Mouse (Mus musculus) G1E (cell line): ENCODE data around the gene Tnfaip1. TPM values are rescaled to one million over a fixed set of nuclear protein-coding genes. Genes with fewer than 3 reads are reported as not detected.
A peak's percentile ranks its signal among the peaks of the same experiment; 100 is the strongest.

Source experiments
- ATAC-seq: 2 replicates; pipeline ENCODE4 v1.8.0; 2016; ENCODE audit warnings: mild to moderate bottlenecking; ENCODE audit not compliant: insufficient number of reproducible peaks, poor library complexity, low FRiP score, severe bottlenecking; ENCODE audit errors: extremely low read depth
- DNase-seq: peaks from one replicate; pipeline ENCODE4 v3.0.0; 2012; ENCODE audit warnings: low spot score
- H3K27me3 ChIP-seq: 2 replicates; pipeline ENCODE4 v1.6.1; 2012; ENCODE audit warnings: mild to moderate bottlenecking, low read length, inconsistent platforms; ENCODE audit not compliant: insufficient read depth
- H3K36me3 ChIP-seq: replicated peaks from 2 replicates; pipeline ENCODE3; 2012; ENCODE audit warnings: mild to moderate bottlenecking, inconsistent platforms
- H3K4me1 ChIP-seq: 2 replicates; pipeline ENCODE4 v1.6.1; 2012; ENCODE audit warnings: low read depth, low read length, inconsistent platforms, mixed read lengths; ENCODE audit not compliant: insufficient read depth
- H3K4me3 ChIP-seq: 2 replicates; pipeline ENCODE4 v1.5.1; 2012; ENCODE audit warnings: low read depth, mild to moderate bottlenecking, inconsistent platforms, low read length, moderate library complexity, mixed read lengths
- H3K9me3 ChIP-seq: replicated peaks from 2 replicates; pipeline ENCODE4 v1.6.1; 2012; ENCODE audit warnings: inconsistent platforms
- CTCF ChIP-seq: IDR thresholded peaks from 2 replicates; pipeline ENCODE4 v1.5.1; 2012; ENCODE audit warnings: low read depth, low read length, inconsistent platforms, mixed read lengths
- GATA1 ChIP-seq: IDR thresholded peaks from 2 replicates; pipeline ENCODE4 v1.6.1; 2012; ENCODE audit warnings: borderline replicate concordance, low read length, inconsistent platforms, mixed read lengths
- GATA2 ChIP-seq: IDR thresholded peaks from 2 replicates; pipeline ENCODE4 v1.6.1; 2012; ENCODE audit warnings: low read depth, low read length, inconsistent platforms, borderline replicate concordance
- POLR2AphosphoS5 ChIP-seq: IDR thresholded peaks from 2 replicates; pipeline ENCODE4 v1.6.1; 2012; ENCODE audit warnings: low read depth, low read length, inconsistent platforms; ENCODE audit not compliant: insufficient replicate concordance
- TAL1 ChIP-seq: conservative IDR thresholded peaks from 2 replicates; pipeline ENCODE4 v1.6.1; 2012; ENCODE audit warnings: low read depth, low read length, inconsistent platforms, mixed read lengths
- polyA plus RNA-seq: library from polyadenylated mRNA; stranded (reverse); fragments of >175 nt; gene quantifications from 2 replicates; pipeline ENCODE4 v1.2.3, GENCODE M21; 2012
- total RNA-seq, 2 experiments: library from RNA; stranded (forward) in 1 of 2; stranded (reverse) in 1 of 2; fragments of 200-1000 nt in 1 of 2; fragments of >200 nt in 1 of 2; fragmentation: Nextera tagmentation in 1 of 2; gene quantifications; 2 replicates each; pipeline ENCODE4 v1.2.3; 2014 to 2017

The Tnfaip1 gene
- total and polyA plus RNA-seq, 3 experiments, result 3.8 to 11.7 (median 5.1) TPM

DNA sequence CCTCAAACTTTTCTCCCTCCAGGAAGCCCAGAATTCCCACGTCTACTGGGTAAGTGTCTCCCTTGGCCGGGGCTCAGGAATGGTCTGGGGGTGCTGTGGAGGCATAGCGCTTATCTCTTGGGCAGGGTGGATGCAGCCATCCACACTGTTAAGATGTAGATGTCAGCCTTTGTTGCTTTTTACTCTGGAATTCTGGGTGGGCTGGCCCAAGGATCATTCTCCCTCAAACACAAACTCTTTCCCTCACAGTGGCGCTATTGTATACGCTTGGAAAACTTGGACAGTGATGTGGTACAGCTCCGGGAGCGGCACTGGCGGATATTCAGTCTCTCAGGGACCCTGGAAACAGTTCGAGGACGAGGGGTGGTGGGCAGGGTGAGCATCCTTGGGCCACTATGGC lies 17.2 kb downstream of the Tnfaip1 start:
- no peak for DNase-seq
- no peak for ATAC-seq
- Histone ChIP-seq H3K9me3 (no peaks in the 10 kb centered on the region), H3K36me3 (peaks cover 95% of the 10 kb centered on the region), H3K4me1 (peaks cover 21% of the 10 kb centered on the region), H3K27me3 (no peaks in the 10 kb centered on the region), H3K4me3 (no peak overlapping the region)
- no peak for TF ChIP-seq GATA2
- no peak for TF ChIP-seq POLR2AphosphoS5
- no peak for TF ChIP-seq CTCF
- no peak for TF ChIP-seq TAL1
- no peak for TF ChIP-seq GATA1

DNA sequence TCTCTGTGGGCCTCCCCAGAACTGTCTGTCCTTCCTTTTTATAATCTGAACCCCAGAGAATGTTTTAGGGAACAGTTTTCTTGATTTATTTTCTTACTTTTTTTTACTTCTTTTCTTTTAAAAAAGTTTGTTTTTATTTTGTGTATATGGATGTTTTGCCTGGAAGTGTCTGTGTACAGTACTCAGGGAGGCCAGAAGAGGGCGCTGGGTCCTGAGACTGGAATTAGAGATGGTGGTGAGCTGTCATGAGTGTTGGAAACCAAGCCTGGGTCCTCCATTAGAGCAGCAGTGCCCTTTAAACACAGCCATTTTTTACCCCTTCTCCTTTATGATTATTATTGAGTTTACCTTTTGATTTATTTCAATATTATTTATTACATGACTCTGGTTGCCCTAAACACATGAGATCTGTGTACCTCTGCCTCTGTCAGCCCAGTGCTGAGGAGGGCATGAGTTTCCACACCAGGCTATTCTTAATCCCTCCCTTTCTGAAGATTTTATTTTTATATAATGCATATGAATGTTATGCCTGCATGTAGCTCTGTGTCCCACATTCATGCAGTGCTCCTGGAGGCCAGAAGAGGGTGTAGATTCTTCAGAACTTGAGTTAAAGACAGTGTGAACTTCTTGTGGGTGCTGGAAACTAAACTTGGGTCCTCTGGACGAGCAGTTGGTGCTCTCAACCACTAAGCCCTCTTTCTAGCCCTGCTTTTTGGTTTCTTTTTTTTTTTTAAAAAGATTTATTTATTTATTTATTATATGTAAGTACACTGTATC lies 20.4 kb downstream of the Tnfaip1 start:
- Histone ChIP-seq H3K9me3 (no peaks in the 10 kb centered on the region), H3K27me3 (no peaks in the 10 kb centered on the region), H3K4me1 (peaks cover 37% of the 10 kb centered on the region), H3K36me3 (peaks cover 70% of the 10 kb centered on the region), H3K4me3 (no peak overlapping the region)
- no peak for ATAC-seq
- TF ChIP-seq CTCF (no peak), GATA1 (no peak), GATA2 (no peak), TAL1 (no peak), POLR2AphosphoS5 (no peak)
- DNase-seq, result no peak

DNA sequence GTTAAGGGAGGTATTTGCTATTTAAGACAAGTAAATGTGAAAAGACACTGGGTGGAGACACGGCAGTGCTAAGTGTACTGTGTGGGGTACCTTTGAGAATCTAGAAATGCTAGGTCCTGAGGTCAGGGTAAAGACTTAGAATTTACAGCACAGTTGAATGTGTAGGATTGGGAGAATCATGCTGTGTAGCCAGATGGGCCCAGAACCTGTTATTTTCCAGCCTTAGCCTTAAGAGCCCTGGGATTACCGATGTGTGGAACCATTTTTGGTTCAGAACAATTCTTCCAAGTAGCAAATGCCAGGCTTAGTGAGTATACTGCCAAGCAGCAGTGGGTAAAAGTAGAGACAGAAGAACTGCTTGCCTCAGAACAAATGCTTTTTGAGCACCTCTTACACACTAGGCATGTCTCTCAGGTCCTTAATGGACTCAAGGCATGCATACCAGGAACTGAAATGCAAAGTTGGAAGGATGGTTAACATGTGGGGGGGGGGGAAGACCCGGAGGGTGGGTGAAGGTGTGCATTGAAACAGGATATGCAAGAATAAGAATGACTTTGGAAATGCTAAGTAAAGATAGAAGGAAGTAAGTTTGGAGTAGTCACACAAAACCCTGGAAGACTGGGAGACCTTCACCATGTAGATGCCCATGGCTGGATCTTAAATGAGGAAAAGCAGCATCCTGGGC lies 22.9 kb downstream of the Tnfaip1 start:
- ATAC-seq (no peak), DNase-seq (no peak)
- peaks cover 36% of the 10 kb centered on the region for H3K4me1 ChIP-seq
- H3K9me3 ChIP-seq, result no peaks in the 10 kb centered on the region
- TF ChIP-seq GATA2, result no peak
- TF ChIP-seq CTCF, result no peak
- no peak for TF ChIP-seq GATA1
- no peak for TF ChIP-seq POLR2AphosphoS5
- TF ChIP-seq TAL1, result no peak
- peaks cover 64% of the 10 kb centered on the region for H3K36me3 ChIP-seq
- H3K4me3 ChIP-seq, result peak overlapping the region; percentile 91
- no peaks in the 10 kb centered on the region for H3K27me3 ChIP-seq

DNA sequence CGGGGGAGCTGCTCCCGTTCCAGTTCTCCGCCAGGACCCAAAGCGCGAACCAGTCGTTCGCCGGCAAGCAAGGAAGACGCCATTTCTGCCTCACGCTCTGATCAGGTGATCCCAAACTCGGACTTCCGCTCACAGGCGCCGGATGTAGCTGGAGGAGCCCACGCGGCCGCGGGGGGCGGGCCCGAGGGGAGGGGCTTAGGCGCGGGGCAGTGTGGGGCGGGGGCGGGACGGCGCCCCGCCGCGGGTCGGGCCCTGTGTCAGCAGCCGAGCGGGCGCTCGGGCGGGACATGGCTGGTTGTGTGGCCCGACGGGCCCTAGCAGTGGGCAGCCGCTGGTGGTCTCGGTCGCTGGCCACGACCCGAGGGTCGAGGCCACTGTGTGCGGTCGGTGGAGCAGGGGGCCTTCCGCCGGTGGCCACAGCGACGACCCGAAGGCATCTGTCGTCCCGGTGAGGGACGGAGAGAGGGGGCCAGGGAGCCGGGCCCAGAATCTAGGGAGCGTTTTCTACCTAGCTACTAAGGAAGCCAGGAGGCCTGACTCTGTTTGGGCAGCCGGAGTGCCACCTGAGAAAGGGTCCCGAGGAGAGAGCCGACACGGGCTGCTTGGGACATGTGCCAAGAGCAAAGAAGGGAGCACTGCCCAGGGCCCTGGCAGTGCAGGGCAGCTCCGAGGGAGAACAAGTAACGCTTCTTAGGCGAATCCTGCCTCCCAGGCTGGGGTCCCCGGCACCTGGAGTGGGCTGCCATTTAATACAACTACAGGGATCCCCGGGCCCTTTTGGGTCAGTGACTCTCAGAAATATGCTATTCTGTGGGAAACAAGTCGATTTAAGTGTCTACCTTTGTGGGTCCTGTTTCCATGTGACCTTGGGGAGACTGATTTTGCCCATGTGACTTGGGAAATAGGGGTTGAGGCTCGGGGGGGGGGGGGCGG lies 23.8 kb downstream of the Tnfaip1 start, which contains the start of the genes Tmem199 and Poldip2:
Gene Tmem199, minus strand, starts transcription at position 148 of the 933 bp plus-strand sequence.
Gene Poldip2, plus strand, starts transcription at position 169 of the 933 bp plus-strand sequence.
- DNase-seq, result peak; percentile 96
- no peaks in the 10 kb centered on the region for H3K9me3 ChIP-seq
- H3K4me3 ChIP-seq, result peak within 1 kb of the TSS; percentile 91
- H3K4me1 ChIP-seq, result peaks cover 36% of the 10 kb centered on the region
- peaks cover 64% of the 10 kb centered on the region for H3K36me3 ChIP-seq
- TF ChIP-seq GATA2 (no peak), CTCF (no peak), POLR2AphosphoS5 (no peak), GATA1 (no peak), TAL1 (no peak)
- ATAC-seq, result peak; percentile 81
- no peaks in the 10 kb centered on the region for H3K27me3 ChIP-seq

DNA sequence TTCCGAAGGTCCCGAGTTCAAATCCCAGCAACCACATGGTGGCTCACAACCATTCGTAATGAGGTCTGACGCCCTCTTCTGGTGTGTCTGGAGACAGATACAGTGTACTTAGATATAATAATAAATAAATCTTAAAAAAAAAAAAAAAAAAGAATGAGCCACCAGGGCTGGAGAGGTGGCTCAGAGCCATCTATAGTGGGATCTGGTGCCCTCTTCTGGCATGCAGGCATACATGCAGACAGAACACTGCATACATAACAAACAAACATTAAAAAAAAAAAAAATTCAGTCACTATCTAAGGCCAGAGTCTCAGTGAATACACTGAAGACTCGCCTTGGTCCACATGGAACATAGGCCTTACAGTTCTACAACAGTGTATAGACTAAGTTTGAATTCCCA lies 27.0 kb downstream of the Tnfaip1 start:
- TF ChIP-seq CTCF, result no peak
- TF ChIP-seq GATA2, result no peak
- no peak for TF ChIP-seq GATA1
- TF ChIP-seq TAL1, result no peak
- no peak for TF ChIP-seq POLR2AphosphoS5
- no peaks in the 10 kb centered on the region for H3K9me3 ChIP-seq
- DNase-seq (no peak), ATAC-seq (no peak)
- H3K4me3 ChIP-seq, result no peak overlapping the region
- peaks cover 26% of the 10 kb centered on the region for H3K4me1 ChIP-seq
- no peaks in the 10 kb centered on the region for H3K27me3 ChIP-seq
- H3K36me3 ChIP-seq, result peaks cover 63% of the 10 kb centered on the region

DNA sequence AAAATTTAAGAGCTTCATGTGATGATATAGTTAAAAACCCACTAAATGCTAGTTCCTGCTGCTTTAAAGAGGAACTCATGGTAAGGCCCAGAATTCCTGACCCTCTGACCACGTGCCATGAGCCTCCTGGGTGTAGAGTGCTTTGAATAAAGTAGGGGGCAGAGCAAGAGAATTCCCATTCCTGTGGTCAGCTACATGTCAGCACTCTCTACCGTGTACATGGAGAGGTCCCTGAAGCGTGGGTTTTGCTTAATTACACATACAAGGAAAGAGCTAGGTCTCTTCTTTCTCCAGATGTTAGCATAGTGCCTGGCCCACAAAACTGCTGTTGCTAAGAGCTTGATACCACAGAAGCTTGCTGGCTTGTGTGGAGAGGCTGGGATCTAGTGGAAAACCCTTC lies 30.7 kb downstream of the Tnfaip1 start:
- Histone ChIP-seq H3K27me3 (peaks cover 7% of the 10 kb centered on the region; the same call in 1 of the 2 replicates), H3K4me1 (peaks cover 4% of the 10 kb centered on the region; the same call in 1 of the 2 replicates), H3K9me3 (no peaks in the 10 kb centered on the region), H3K4me3 (no peak overlapping the region), H3K36me3 (peaks cover 62% of the 10 kb centered on the region)
- DNase-seq (no peak), ATAC-seq (no peak)
- TF ChIP-seq POLR2AphosphoS5, result no peak
- TF ChIP-seq GATA2, result no peak
- TF ChIP-seq TAL1, result no peak
